Mouse (Mus musculus): ENCODE results near the gene Pdxk.

DNA sequence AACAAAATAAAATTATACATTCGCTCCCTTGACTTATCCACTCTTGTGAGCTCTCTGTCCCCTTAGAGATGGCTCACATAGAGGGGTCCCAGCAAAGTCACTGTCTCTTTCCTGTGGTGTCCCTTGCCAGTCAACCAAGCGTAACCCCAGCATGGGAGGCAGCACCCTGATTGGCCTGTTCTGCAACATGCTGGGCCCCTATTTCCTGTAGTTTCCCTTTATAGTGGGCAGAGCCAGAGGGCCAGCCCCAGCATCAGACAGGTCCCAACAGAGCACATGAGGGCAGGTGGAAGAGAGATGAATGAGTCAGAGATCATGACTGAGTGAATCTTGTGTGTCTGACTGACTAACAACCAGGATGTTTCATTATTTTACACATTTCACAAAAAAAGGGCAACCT, 43.8 kb downstream of the Pdxk start:
- TF ChIP-seq EP300 (IDR thresholded peaks at IDR 0.05; ENCODE audit: insufficient read depth, low read depth, low read length) (no peak), POLR2A (IDR thresholded peaks at IDR 0.05; ENCODE audit: insufficient read depth, low read length) (no peak), CTCF (IDR thresholded peaks at IDR 0.05; ENCODE audit: low read depth, low read length) (no peak)
